Mouse (Mus musculus): Measurements from ENCODE around the gene Rxra. TPM values are rescaled to one million over a fixed set of nuclear protein-coding genes. Genes with fewer than 3 reads are reported as not detected.
A peak's percentile ranks its signal among the peaks of the same experiment; 100 is the strongest.

Rxra gene
- total and polyA plus RNA-seq, 2 experiments from 2014 or later: 3.9 to 32.5 TPM

DNA sequence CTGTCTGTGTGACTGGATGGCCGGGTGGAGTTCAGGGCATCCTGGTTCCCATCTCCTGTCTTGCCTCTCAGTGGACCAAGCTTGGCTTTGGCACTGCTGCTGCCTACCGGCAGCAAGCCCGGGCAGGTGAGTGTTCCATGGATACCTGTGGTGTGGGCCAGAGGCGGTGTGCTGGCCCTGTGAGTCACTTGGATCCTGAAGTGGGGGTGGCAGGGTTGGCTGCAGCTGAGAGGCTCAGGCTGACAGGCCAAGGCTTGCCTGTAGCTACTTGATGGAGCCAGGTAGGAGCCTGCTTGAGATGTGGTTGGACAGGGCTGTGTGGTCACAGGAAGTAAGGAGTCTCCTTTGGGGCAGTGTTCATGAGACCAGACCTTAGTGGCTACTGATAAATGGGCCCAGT lies 45.4 kb downstream of the Rxra start:
- no peak overlapping the region for H3K4me2 ChIP-seq (ENCODE audit: low read depth, low read length)
- no peak overlapping the region for H3K4me3 ChIP-seq (ENCODE audit: low read length)
- H3K9me3 ChIP-seq (ENCODE audit: low read length): no peaks in the 10 kb centered on the region
- 98% methylated on average over 4 of the region's 4 CpGs for WGBS
- H3K36me3 ChIP-seq (ENCODE audit: insufficient read depth, low read length): no peaks in the 10 kb centered on the region
- no peaks in the 10 kb centered on the region for H3K4me1 ChIP-seq (ENCODE audit: insufficient read depth, low read length)
- no peak overlapping the region for H3K9ac ChIP-seq (replicated peaks; ENCODE audit: low read length)
- no peak overlapping the region for H3K27ac ChIP-seq
- TF ChIP-seq CTCF (IDR thresholded peaks at IDR 0.05; ENCODE audit: low read depth): no peak
- no peak for ATAC-seq
- H3K27me3 ChIP-seq (ENCODE audit: insufficient read depth, low read length): no peaks in the 10 kb centered on the region
- no peak for DNase-seq (ENCODE audit: low spot score)

DNA sequence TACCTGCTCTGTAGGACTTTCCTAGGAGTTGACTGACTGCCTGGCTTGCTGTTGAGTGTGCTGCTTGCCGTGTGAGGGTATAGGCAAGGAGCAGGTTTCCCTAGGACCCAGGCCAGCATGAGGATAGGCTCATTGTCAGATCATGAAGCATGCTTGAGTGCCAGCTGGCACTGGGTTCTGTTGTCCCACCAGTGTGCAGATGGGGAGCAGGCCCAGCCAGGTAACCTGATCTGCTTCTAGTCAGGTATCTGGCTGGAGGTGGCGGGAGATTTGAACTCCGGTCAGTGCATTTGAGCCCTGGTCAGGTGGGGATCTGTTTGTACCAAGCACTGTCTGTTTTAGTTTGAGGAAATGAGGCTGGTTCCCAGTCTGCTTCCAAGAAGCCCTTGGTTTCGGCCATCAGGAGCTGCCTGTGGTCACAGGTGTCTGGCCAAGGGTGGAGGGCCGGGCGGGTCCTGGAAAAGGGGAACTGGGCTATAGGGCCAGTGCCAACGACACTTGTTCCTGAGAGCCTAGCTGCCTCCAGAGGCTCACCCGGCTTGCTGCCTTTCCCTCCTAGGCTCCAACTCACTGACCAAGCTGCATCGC lies 48.6 kb downstream of the Rxra start:
- no peaks in the 10 kb centered on the region for H3K4me1 ChIP-seq (ENCODE audit: insufficient read depth, low read length)
- H3K27me3 ChIP-seq (ENCODE audit: insufficient read depth, low read length): no peaks in the 10 kb centered on the region
- H3K4me2 ChIP-seq (ENCODE audit: low read depth, low read length): no peak overlapping the region
- no peak for DNase-seq (ENCODE audit: low spot score)
- no peaks in the 10 kb centered on the region for H3K36me3 ChIP-seq (ENCODE audit: insufficient read depth, low read length)
- no peaks in the 10 kb centered on the region for H3K9me3 ChIP-seq (ENCODE audit: low read length)
- no peak for ATAC-seq
- WGBS: 88% methylated on average over 9 of the region's 9 CpGs
- H3K9ac ChIP-seq (replicated peaks; ENCODE audit: low read length): no peak overlapping the region
- H3K27ac ChIP-seq: no peak overlapping the region
- no peak overlapping the region for H3K4me3 ChIP-seq (ENCODE audit: low read length)
- TF ChIP-seq CTCF (IDR thresholded peaks at IDR 0.05; ENCODE audit: low read depth): no peak

DNA sequence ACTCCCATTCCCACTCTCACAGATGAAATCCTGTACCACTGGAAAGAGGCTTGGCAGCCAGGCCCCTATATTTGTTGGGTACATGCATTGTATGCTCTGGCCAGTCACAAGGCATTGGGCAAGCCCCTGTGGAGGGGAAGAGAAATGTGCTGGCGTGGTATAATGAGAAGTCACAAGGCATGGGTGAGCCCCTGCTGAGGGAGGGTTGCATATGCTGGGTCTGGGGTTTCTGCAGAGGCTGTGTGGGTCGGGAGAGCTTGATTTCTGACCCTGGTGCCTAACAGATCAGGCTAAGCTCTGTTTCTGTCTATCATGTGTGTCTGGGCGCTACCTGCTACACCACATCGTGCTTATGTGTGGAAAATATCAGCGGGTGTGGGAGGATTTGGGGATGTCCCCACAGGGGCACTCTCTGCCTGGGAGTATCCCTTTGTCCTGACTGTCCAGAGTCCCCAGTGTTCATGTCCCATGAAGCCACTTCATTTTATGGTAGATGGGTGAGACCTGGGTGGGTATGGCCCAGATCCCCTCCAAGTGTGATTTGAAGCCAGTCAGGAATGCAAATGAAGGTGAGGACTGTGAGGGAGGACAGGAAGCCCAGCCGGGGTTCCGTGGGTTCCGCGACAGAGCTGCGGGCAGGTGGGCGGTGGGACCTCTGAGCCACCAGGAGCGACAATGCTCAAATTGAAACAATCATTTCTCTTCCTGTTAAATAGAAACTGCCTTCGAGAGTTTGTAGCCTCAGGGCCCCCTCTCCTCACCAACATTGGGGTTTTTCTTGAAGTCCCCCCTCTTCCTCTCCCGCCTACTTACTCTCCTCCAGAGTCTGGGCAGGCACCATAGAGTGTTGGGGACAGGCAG lies 52.0 kb downstream of the Rxra start:
- 0 out of 2 replicates have a peak, but pooled peaks cover 6% of the 10 kb centered on the region for H3K4me1 ChIP-seq (ENCODE audit: insufficient read depth, low read length)
- H3K9ac ChIP-seq (replicated peaks; ENCODE audit: low read length): no peak overlapping the region
- H3K27me3 ChIP-seq (ENCODE audit: insufficient read depth, low read length): no peaks in the 10 kb centered on the region
- ATAC-seq (no peak), DNase-seq (ENCODE audit: low spot score) (no peak)
- no peak overlapping the region for H3K4me3 ChIP-seq (ENCODE audit: low read length)
- H3K9me3 ChIP-seq (ENCODE audit: low read length): no peaks in the 10 kb centered on the region
- TF ChIP-seq CTCF (IDR thresholded peaks at IDR 0.05; ENCODE audit: low read depth): no peak
- WGBS: 65% methylated on average over 14 of the region's 14 CpGs
- H3K4me2 ChIP-seq (ENCODE audit: low read depth, low read length): no peak overlapping the region
- no peak overlapping the region for H3K27ac ChIP-seq
- H3K36me3 ChIP-seq (ENCODE audit: insufficient read depth, low read length): no peaks in the 10 kb centered on the region

DNA sequence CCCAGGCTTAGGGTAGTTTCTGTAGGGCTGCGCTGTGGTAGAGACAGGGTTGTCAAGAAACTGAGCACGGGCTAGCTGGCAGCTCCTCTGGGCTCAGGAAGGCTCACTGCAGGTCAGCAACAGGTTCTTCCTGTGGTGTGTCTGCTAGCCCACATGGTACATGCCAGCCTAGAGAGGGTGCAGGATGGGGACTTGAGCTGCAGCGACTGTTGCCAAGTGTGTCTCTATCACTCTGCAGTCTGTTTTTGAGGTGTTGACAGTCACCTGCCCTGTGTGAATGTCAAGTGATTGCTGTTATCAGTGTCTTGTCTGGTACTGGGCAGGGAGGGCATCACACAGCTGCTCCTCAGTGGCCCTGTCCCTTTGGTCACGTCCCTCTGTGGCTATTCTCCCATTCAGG lies 52.8 kb downstream of the Rxra start:
- no peak overlapping the region for H3K4me3 ChIP-seq (ENCODE audit: low read length)
- peaks cover 11% of the 10 kb centered on the region for H3K4me1 ChIP-seq (ENCODE audit: insufficient read depth, low read length)
- no peak for DNase-seq (ENCODE audit: low spot score)
- no peak overlapping the region for H3K27ac ChIP-seq
- no peaks in the 10 kb centered on the region for H3K27me3 ChIP-seq (ENCODE audit: insufficient read depth, low read length)
- H3K36me3 ChIP-seq (ENCODE audit: insufficient read depth, low read length): no peaks in the 10 kb centered on the region
- no peaks in the 10 kb centered on the region for H3K9me3 ChIP-seq (ENCODE audit: low read length)
- ATAC-seq: no peak
- WGBS: 77% methylated on average over 4 of the region's 4 CpGs
- no peak overlapping the region for H3K4me2 ChIP-seq (ENCODE audit: low read depth, low read length)
- TF ChIP-seq CTCF (IDR thresholded peaks at IDR 0.05; ENCODE audit: low read depth): no peak
- H3K9ac ChIP-seq (replicated peaks; ENCODE audit: low read length): no peak overlapping the region

DNA sequence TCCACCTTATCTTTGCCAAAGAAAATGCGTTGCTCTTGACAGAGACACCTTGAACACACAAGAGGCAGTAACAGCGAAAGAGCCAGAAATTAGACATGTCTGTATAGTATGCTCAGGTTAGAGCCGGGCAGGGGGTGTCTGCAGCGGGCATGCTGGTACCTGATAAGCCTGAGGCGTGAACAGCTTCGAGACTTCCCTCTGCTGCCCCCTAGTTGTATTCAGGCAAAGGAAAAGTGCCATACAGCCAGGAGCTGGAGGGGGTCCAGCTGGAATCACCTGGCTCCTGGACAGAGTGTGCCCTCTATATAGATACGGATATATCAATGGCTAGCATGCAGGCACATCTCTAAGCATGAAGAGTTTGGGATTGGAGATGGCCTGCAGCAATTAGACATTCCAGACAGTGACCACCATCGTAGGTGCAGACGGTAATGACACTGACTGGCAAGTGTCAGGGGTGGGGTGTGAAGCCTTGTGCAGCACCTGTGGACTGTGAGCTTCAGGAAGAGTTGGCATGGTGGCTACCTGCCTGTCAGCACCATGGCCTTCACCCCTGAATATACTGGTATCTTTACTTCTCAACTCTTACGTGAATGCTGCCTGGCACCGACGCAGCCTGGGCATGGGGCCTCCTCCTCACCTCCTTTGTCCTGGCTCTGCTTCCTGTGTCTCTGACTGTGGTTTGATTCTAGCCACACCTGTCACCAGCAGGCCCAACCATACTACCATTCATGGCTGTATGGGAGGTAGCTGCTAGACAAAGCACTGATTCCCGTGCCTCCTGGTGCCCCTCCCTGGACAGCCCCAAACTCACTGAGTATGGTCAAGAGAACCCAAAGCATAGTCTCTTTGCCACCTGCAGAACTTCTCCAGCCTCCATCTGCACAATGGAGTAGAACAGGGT lies 54.0 kb downstream of the Rxra start:
- Histone ChIP-seq H3K27ac (no peak overlapping the region), H3K4me1 (ENCODE audit: insufficient read depth, low read length) (peaks cover 21% of the 10 kb centered on the region), H3K9me3 (ENCODE audit: low read length) (no peaks in the 10 kb centered on the region), H3K9ac (replicated peaks; ENCODE audit: low read length) (no peak overlapping the region), H3K36me3 (ENCODE audit: insufficient read depth, low read length) (no peaks in the 10 kb centered on the region), H3K4me2 (ENCODE audit: low read depth, low read length) (no peak overlapping the region), H3K4me3 (ENCODE audit: low read length) (no peak overlapping the region), H3K27me3 (ENCODE audit: insufficient read depth, low read length) (no peaks in the 10 kb centered on the region)
- 71% methylated on average over 13 of the region's 13 CpGs for whole genome bisulfite sequencing
- ATAC-seq (peak; percentile 18; the same call in 1 of the 2 replicates), DNase-seq (ENCODE audit: low spot score) (peak; percentile 77)
- TF ChIP-seq CTCF (IDR thresholded peaks at IDR 0.05; ENCODE audit: low read depth): peak; percentile 67

DNA sequence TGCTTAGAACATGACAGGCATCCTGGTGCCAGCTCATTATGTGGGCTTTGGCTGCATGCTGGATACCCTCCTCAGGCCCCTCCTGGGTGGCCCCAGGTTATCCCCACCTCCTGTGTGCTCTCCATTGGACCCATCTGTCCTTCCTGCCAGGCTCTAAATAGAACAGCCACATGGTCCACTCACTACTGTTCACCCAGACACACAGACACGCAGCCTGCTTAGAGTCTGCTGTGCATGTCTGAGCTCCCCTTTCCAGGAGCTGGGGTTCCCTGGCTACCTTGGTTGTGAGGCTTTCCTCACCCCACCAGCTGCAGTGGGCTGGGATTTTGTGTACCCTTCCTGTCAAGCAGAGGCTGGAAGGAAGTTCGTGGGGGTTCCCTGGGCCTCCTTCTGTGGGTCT lies 56.8 kb downstream of the Rxra start:
- no peaks in the 10 kb centered on the region for H3K27me3 ChIP-seq (ENCODE audit: insufficient read depth, low read length)
- no peaks in the 10 kb centered on the region for H3K9me3 ChIP-seq (ENCODE audit: low read length)
- DNase-seq (ENCODE audit: low spot score): no peak
- ATAC-seq: no peak
- H3K27ac ChIP-seq: no peak overlapping the region
- H3K4me1 ChIP-seq (ENCODE audit: insufficient read depth, low read length): peaks cover 21% of the 10 kb centered on the region
- H3K4me3 ChIP-seq (ENCODE audit: low read length): no peak overlapping the region
- no peaks in the 10 kb centered on the region for H3K36me3 ChIP-seq (ENCODE audit: insufficient read depth, low read length)
- no peak overlapping the region for H3K9ac ChIP-seq (replicated peaks; ENCODE audit: low read length)
- WGBS: 42% methylated on average over 2 of the region's 2 CpGs
- TF ChIP-seq CTCF (IDR thresholded peaks at IDR 0.05; ENCODE audit: low read depth): no peak
- no peak overlapping the region for H3K4me2 ChIP-seq (ENCODE audit: low read depth, low read length)

Measured in hindbrain, postnatal 0 days (tissue).